Mouse (Mus musculus) retina, postnatal 7 days (tissue): Measurements from ENCODE around the gene Vmn2r33.
"Not testable (repeated sequence)": the region's sequence is repeated elsewhere in the genome, so short reads cannot be mapped to it uniquely, and the experiment has no call there.

Source experiments
- DNase-seq: peaks from one replicate; pipeline ENCODE4 v3.0.0-alpha.2; 2012; ENCODE audit warnings: low read depth, low spot score

Vmn2r33 gene

DNA sequence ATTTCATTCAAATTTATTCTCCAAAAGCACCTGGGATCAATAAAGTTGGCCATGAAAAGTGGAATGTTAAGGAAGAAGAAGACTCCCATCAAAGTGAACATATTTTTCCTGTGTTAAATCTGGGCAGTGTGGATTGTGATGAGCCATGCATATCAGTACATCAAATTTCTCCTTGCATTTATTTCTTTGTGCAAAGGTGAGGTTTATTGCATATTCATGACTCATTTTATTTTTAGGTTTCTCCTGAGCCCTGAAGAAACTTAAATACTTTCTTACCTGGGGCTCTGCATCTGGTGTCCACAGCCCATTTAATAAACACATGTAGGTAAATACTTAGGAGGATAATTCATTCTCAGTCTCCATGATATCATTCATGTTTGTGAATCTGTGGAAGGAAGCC, at the start of gene Vmn2r33:
Vmn2r33 (minus strand) TSS at position 101 of the 400 bp plus-strand sequence.
- DNase-seq, result not testable (repeated sequence)
